Mouse (Mus musculus) mouse embryonic stem cell (cell line): Measurements from ENCODE around the gene Rgs9.
"Not testable (repeated sequence)": the region's sequence is repeated elsewhere in the genome, so short reads cannot be mapped to it uniquely, and the experiment has no call there.

Experiments used
- in situ Hi-C, 2 experiments: fragments of 300-500 bp; cut with MboI; formaldehyde crosslinking; loops; 1 replicate in 1 of 2; 3 replicates in 1 of 2; pipeline ENCODE4 v1.14.3; 2019 to 2020; ENCODE audit warnings: low sequenced_read_pairs in 2 of 2, low pct_unique_long_range_greater_than_20kb in 1 of 2, mixed read lengths in 1 of 2; ENCODE audit not compliant: unreplicated experiment in 1 of 2

The Rgs9 gene

GRCm38 (mm10) chr11:109297710-109298375 lies at the start of gene Rgs9:
Rgs9 (minus strand) TSS chr11:109298129.
- in situ Hi-C loops = loop anchor here in 1 of 2 experiments (25.0 kb wide), 1 partner anchor 289 kb away; no protein-coding TSS in a partner anchor

- in situ Hi-C loops = no loop called here
Measured at GRCm38 (mm10) chr11:109347242-109347959, 49.5 kb upstream of the Rgs9 start.

GRCm38 (mm10) chr11:109343991-109344599 lies 46.2 kb upstream of the Rgs9 start:
- in situ Hi-C loops = no loop called here

- in situ Hi-C loops = no loop called here
Measured at GRCm38 (mm10) chr11:109343558-109343957, 45.6 kb upstream of the Rgs9 start.

- in situ Hi-C loops = not testable (repeated sequence)
Measured at GRCm38 (mm10) chr11:109342666-109343065, 44.7 kb upstream of the Rgs9 start.

- in situ Hi-C loops = no loop called here
Measured at GRCm38 (mm10) chr11:109340541-109340940, 42.6 kb upstream of the Rgs9 start.

- in situ Hi-C loops = no loop called here
Measured at GRCm38 (mm10) chr11:109339155-109339938, 41.4 kb upstream of the Rgs9 start.

GRCm38 (mm10) chr11:109335890-109336289 lies 38.0 kb upstream of the Rgs9 start:
- in situ Hi-C loops = no loop called here

- in situ Hi-C loops = loop anchor here in 1 of 2 experiments (5.0 kb wide), 1 partner anchor 78 kb away; the partner anchor contains the start of gene 9930022D16Rik
Measured at GRCm38 (mm10) chr11:109334773-109335172, 36.8 kb upstream of the Rgs9 start.

GRCm38 (mm10) chr11:109332722-109333121 lies 34.8 kb upstream of the Rgs9 start:
- in situ Hi-C loops = loop anchor here in 1 of 2 experiments (5.0 kb wide), 1 partner anchor 80 kb away; the partner anchor contains the start of gene 9930022D16Rik

GRCm38 (mm10) chr11:109331424-109331824 lies 33.5 kb upstream of the Rgs9 start:
- in situ Hi-C loops = loop anchor here in 1 of 2 experiments (5.0 kb wide), 1 partner anchor 81 kb away; the partner anchor contains the start of gene 9930022D16Rik

- in situ Hi-C loops = loop anchor here in 1 of 2 experiments (5.0 kb wide), 1 partner anchor 81 kb away; the partner anchor contains the start of gene 9930022D16Rik
Measured at GRCm38 (mm10) chr11:109330706-109331393, 32.9 kb upstream of the Rgs9 start.

- in situ Hi-C loops = no loop called here
Measured at GRCm38 (mm10) chr11:109329331-109329730, 31.4 kb upstream of the Rgs9 start.

- in situ Hi-C loops = no loop called here
Measured at GRCm38 (mm10) chr11:109327952-109328351, 30.0 kb upstream of the Rgs9 start.

- in situ Hi-C loops = no loop called here
Measured at GRCm38 (mm10) chr11:109327381-109327780, 29.5 kb upstream of the Rgs9 start.

- in situ Hi-C loops = no loop called here
Measured at GRCm38 (mm10) chr11:109326270-109326669, 28.3 kb upstream of the Rgs9 start.

- in situ Hi-C loops = no loop called here
Measured at GRCm38 (mm10) chr11:109320361-109320933, 22.5 kb upstream of the Rgs9 start.
